Mouse (Mus musculus): ENCODE measurements at regions not wholly inside any gene's neighbourhood (a gene's known extent, or its start where the extent isn't known, plus 50 kb on each side); places are given as distances from the start of the nearest gene placed in this dataset.

- Histone ChIP-seq H3K4me3 (ENCODE audit: control insufficient read depth in 1 of 2, insufficient read depth in 1 of 2, low read depth in 2 of 2, low read length in 2 of 2) (no peak overlapping the region), H3K36me3 (ENCODE audit: control insufficient read depth in 1 of 2, insufficient read depth in 2 of 2, low read length in 2 of 2) (no peaks in the 10 kb centered on the region)
These were observed 57.0 kb downstream of the Mex3b start for GRCm38 (mm10) chr7:82924092-82924491.

GRCm38 (mm10) chr7:82938311-82938710 lies 71.2 kb downstream of the Mex3b start:
- Histone ChIP-seq H3K9ac (ENCODE audit: control insufficient read depth, low read depth, low read length, poor library complexity, severe bottlenecking) (no peak overlapping the region), H3K4me1 (ENCODE audit: control insufficient read depth in 1 of 2, insufficient read depth in 2 of 2, low read length in 2 of 2) (no peaks in the 10 kb centered on the region), H3K27me3 (ENCODE audit: control insufficient read depth in 1 of 2, insufficient read depth in 2 of 2, low read length in 2 of 2) (no peaks in the 10 kb centered on the region), H3K4me3 (ENCODE audit: control insufficient read depth in 1 of 2, insufficient read depth in 1 of 2, low read depth in 2 of 2, low read length in 2 of 2) (no peak overlapping the region), H3K36me3 (ENCODE audit: control insufficient read depth in 1 of 2, insufficient read depth in 2 of 2, low read length in 2 of 2) (no peaks in the 10 kb centered on the region), H3K27ac (ENCODE audit: control insufficient read depth, low read depth, low read length) (no peak overlapping the region), H3K79me2 (ENCODE audit: control insufficient read depth, insufficient read depth, low read length, poor library complexity) (no peaks in the 10 kb centered on the region), H3K9me3 (replicated peaks; ENCODE audit: insufficient read depth, low read length) (no peaks in the 10 kb centered on the region)
- no peak for TF ChIP-seq GABPA (IDR thresholded peaks at IDR 0.05; ENCODE audit: low read depth, low read length)
- no peak for TF ChIP-seq POLR2AphosphoS5 (IDR thresholded peaks at IDR 0.05; ENCODE audit: borderline replicate concordance, low read depth, low read length)
- TF ChIP-seq SIN3A (IDR thresholded peaks at IDR 0.05; ENCODE audit: low read length), result no peak
- no peak for TF ChIP-seq JUND (IDR thresholded peaks at IDR 0.05; ENCODE audit: low read depth, low read length)
- TF ChIP-seq KAT2A (conservative IDR thresholded peaks at IDR 0.05; ENCODE audit: low read depth, low read length), result no peak
- TF ChIP-seq USF1 (IDR thresholded peaks at IDR 0.05; ENCODE audit: low read depth, low read length), result no peak
- no peak for TF ChIP-seq ETS1 (IDR thresholded peaks at IDR 0.05; ENCODE audit: low read depth, low read length)
- TF ChIP-seq ELF1 (IDR thresholded peaks at IDR 0.05; ENCODE audit: low read depth, low read length), result no peak
- TF ChIP-seq RCOR1 (IDR thresholded peaks at IDR 0.05; ENCODE audit: low read depth, low read length), result no peak
- TF ChIP-seq MXI1 (IDR thresholded peaks at IDR 0.05; ENCODE audit: low read depth, low read length), result no peak
- no peak for TF ChIP-seq MYB (IDR thresholded peaks at IDR 0.05; ENCODE audit: low read depth, low read length)
- no peak for TF ChIP-seq MYC (IDR thresholded peaks at IDR 0.05; ENCODE audit: low read depth, low read length)
- no peak for TF ChIP-seq CHD1 (IDR thresholded peaks at IDR 0.05; ENCODE audit: low read depth, low read length)
- TF ChIP-seq MAX (IDR thresholded peaks at IDR 0.05; ENCODE audit: low read length), result no peak
- TF ChIP-seq MAZ (IDR thresholded peaks at IDR 0.05; ENCODE audit: low read depth, low read length), result no peak
- no peak for TF ChIP-seq MAFK (IDR thresholded peaks at IDR 0.05; ENCODE audit: borderline replicate concordance, low read depth, low read length)
- no peak for TF ChIP-seq UBTF (IDR thresholded peaks at IDR 0.05; ENCODE audit: borderline replicate concordance, insufficient read depth, low read depth, low read length)
- DNase-seq (ENCODE audit: low read depth, low spot score), result no peak

More at GRCm38 (mm10) chr7:82924092-82924491, 57.0 kb downstream of the Mex3b start:
- TF ChIP-seq POLR2A (IDR thresholded peaks at IDR 0.05; ENCODE audit: control insufficient read depth in 1 of 2, insufficient read depth in 1 of 2, low read depth in 1 of 2, low read length in 2 of 2, poor library complexity in 1 of 2) (no peak), NELFE (IDR thresholded peaks at IDR 0.05; ENCODE audit: low read depth, low read length) (no peak), MYC (IDR thresholded peaks at IDR 0.05; ENCODE audit: low read depth, low read length) (no peak), TCF12 (IDR thresholded peaks at IDR 0.05; ENCODE audit: low read depth, low read length) (no peak), TBP (IDR thresholded peaks at IDR 0.05; ENCODE audit: low read depth, low read length) (no peak), CHD2 (IDR thresholded peaks at IDR 0.05; ENCODE audit: low read length) (no peak), GABPA (IDR thresholded peaks at IDR 0.05; ENCODE audit: low read depth, low read length) (no peak), MAX (IDR thresholded peaks at IDR 0.05; ENCODE audit: low read length) (no peak), SMC3 (IDR thresholded peaks at IDR 0.05; ENCODE audit: low read depth, low read length) (no peak), GATA1 (IDR thresholded peaks at IDR 0.05; ENCODE audit: low read depth, low read length) (no peak), JUND (IDR thresholded peaks at IDR 0.05; ENCODE audit: low read depth, low read length) (no peak)
- no peaks in the 10 kb centered on the region for H3K79me2 ChIP-seq (ENCODE audit: control insufficient read depth, insufficient read depth, low read length, poor library complexity)
- H3K4me1 ChIP-seq (ENCODE audit: control insufficient read depth in 1 of 2, insufficient read depth in 2 of 2, low read length in 2 of 2), result no peaks in the 10 kb centered on the region
- no peak overlapping the region for H3K27ac ChIP-seq (ENCODE audit: control insufficient read depth, low read depth, low read length)
- no peak for DNase-seq (ENCODE audit: low read depth, low spot score)
- H3K9ac ChIP-seq (ENCODE audit: control insufficient read depth, low read depth, low read length, poor library complexity, severe bottlenecking), result no peak overlapping the region
- peaks cover 0 to 2% of the 10 kb centered on the region in 2 experiments; a peak in 1 of 4 replicates for H3K27me3 ChIP-seq (ENCODE audit: control insufficient read depth in 1 of 2, insufficient read depth in 2 of 2, low read length in 2 of 2)
- no peaks in the 10 kb centered on the region for H3K9me3 ChIP-seq (replicated peaks; ENCODE audit: insufficient read depth, low read length)
